Mouse (Mus musculus) C2C12 (cell line): Measurements from ENCODE around the gene Agr2.

ENCODE experiments used
- CEBPB ChIP-seq: IDR thresholded peaks from one replicate; pipeline ENCODE4 v1.6.1; 2011; ENCODE audit warnings: low read depth, mild to moderate bottlenecking, control low read depth, moderate library complexity
- CTCF ChIP-seq: IDR thresholded peaks from one replicate; pipeline ENCODE4 v1.5.1; 2011; ENCODE audit not compliant: control insufficient read depth, insufficient read depth, insufficient read length
- FOSL1 ChIP-seq: IDR thresholded peaks from one replicate; pipeline ENCODE4 v1.8.0; 2011; ENCODE audit warnings: mild to moderate bottlenecking, low read length; ENCODE audit not compliant: poor library complexity, insufficient read depth, severe bottlenecking
- MAX ChIP-seq: IDR thresholded peaks from one replicate; pipeline ENCODE4 v1.6.1; 2011; ENCODE audit warnings: mild to moderate bottlenecking, control low read depth
- MYOD1 ChIP-seq: IDR thresholded peaks from one replicate; pipeline ENCODE4 v1.6.1; 2011; ENCODE audit warnings: low read depth; ENCODE audit not compliant: control insufficient read depth, insufficient read length
- MYOG ChIP-seq: IDR thresholded peaks from one replicate; pipeline ENCODE4 v1.6.1; 2011; ENCODE audit not compliant: control insufficient read depth, insufficient read length; ENCODE audit errors: extremely low read depth
- USF1 ChIP-seq: IDR thresholded peaks from one replicate; pipeline ENCODE4 v1.6.1; 2011; ENCODE audit warnings: low read depth, mild to moderate bottlenecking, control low read depth, moderate library complexity

- TF ChIP-seq CTCF = no peak
- no peak for TF ChIP-seq MYOG
- TF ChIP-seq CEBPB = no peak
- TF ChIP-seq MAX = no peak
- no peak for TF ChIP-seq MYOD1
- TF ChIP-seq FOSL1 = no peak
- no peak for TF ChIP-seq USF1
Observed at GRCm38 (mm10) chr12:36020710-36021109, 28.0 kb downstream of the Agr2 start.
